Mouse (Mus musculus) hindbrain, embryonic 16.5 days (tissue): ENCODE measurements at regions not wholly inside any gene's neighbourhood (a gene's known extent, or its start where the extent isn't known, plus 50 kb on each side); places are given as distances from the start of the nearest gene placed in this dataset.

Source experiments
- ATAC-seq: fragments of 200-750 bp; cut with Nextera tagmentation; 2 replicates; pipeline ENCODE4 v1.8.0; 2017; ENCODE audit warnings: moderate TSS enrichment, moderate library complexity
- H3K27ac ChIP-seq: fragments of 300-500 bp; sonication (generic); 2 replicates; pipeline ENCODE4 v1.5.1; 2014; ENCODE audit warnings: low read depth, mild to moderate bottlenecking, control low read depth, low read length, moderate library complexity
- H3K27me3 ChIP-seq: fragments of 300-500 bp; sonication (generic); replicated peaks from 2 replicates; pipeline ENCODE4 v1.6.1; 2014; ENCODE audit warnings: low read length; ENCODE audit not compliant: control insufficient read depth, insufficient read depth
- H3K36me3 ChIP-seq: fragments of 300-500 bp; sonication (generic); 2 replicates; pipeline ENCODE4 v1.6.1; 2014; ENCODE audit warnings: mild to moderate bottlenecking, low read length, moderate library complexity, mixed read lengths; ENCODE audit not compliant: control insufficient read depth, insufficient read depth
- H3K4me1 ChIP-seq: fragments of 300-500 bp; sonication (generic); 2 replicates; pipeline ENCODE4 v1.6.1; 2014; ENCODE audit warnings: low read depth, low read length; ENCODE audit not compliant: control insufficient read depth, insufficient read depth
- H3K4me2 ChIP-seq: fragments of 300-500 bp; sonication (generic); 2 replicates; pipeline ENCODE4 v1.6.1; 2014; ENCODE audit warnings: mild to moderate bottlenecking, low read length, control low read depth, moderate library complexity
- H3K4me3 ChIP-seq: fragments of 300-500 bp; sonication (generic); 2 replicates; pipeline ENCODE4 v1.5.1; 2014; ENCODE audit warnings: mild to moderate bottlenecking, low read length, control low read depth, moderate library complexity
- H3K9ac ChIP-seq: fragments of 300-500 bp; sonication (generic); 2 replicates; pipeline ENCODE4 v1.6.1; 2014; ENCODE audit warnings: low read depth, mild to moderate bottlenecking, control low read depth, low read length, moderate library complexity
- H3K9me3 ChIP-seq: fragments of 300-500 bp; sonication (generic); 2 replicates; pipeline ENCODE4 v1.6.1; 2014; ENCODE audit warnings: mild to moderate bottlenecking, low read length, moderate library complexity; ENCODE audit not compliant: control insufficient read depth
- WGBS: fragments of 180-500 bp; shearing (Covaris S2); extraction: QIAGEN DNeasy Blood & Tissue Kit; methylation state at CpG from one replicate; pipeline ENCODE4 v1.1.7; 2014; 5-methylcytosine and 5-hydroxymethylcytosine counted together

DNA sequence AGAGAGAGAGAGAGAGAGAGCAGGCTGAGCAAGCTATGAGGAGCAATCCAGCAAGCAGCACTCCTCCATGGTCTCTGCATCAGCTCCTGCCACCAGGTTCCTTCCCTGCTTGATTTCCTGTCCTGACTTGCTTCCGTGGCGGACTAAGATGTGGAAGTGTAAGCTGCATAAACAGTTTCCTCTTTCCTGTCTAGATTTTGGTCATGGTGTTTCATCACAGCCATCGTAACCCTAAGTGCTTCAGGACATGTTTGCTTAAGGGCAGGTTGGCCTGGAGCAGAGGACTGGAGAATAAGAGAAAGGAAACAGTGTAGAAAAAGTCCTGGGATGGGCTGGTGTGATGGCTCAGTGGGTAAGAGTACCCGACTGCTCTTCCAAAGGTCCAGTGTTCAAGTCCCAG lies 133.9 kb downstream of the Dyrk2 start:
- H3K4me1 ChIP-seq, result no peaks in the 10 kb centered on the region
- no peak overlapping the region for H3K9ac ChIP-seq
- WGBS, result 88% methylated on average over 4 of the region's 4 CpGs
- ATAC-seq, result no peak
- H3K36me3 ChIP-seq, result no peaks in the 10 kb centered on the region
- H3K4me3 ChIP-seq, result no peak overlapping the region
- H3K27ac ChIP-seq, result no peak overlapping the region
- no peaks in the 10 kb centered on the region for H3K9me3 ChIP-seq
- no peaks in the 10 kb centered on the region for H3K27me3 ChIP-seq
- H3K4me2 ChIP-seq, result no peak overlapping the region

DNA sequence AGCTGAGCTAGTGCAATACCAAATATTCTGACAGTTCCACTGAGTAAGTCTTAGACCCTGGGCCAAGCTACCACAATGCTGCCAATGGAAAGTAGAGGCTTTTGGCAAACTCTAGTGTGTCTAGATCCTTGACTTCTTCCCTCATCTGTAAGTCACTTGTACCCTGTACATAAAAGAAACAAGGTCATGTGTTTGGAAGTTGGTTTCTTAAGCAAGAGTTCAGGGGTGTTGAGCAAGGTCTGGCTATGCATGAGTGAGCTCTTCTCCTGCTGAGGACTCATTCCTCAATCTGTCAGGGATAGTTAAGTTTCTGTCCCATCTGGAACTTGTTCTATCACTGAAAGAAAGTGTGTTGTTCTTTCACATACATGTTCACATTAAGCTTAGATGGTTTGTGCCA lies 132.9 kb downstream of the Dyrk2 start:
- no peaks in the 10 kb centered on the region for H3K9me3 ChIP-seq
- H3K27me3 ChIP-seq, result no peaks in the 10 kb centered on the region
- no peak overlapping the region for H3K9ac ChIP-seq
- H3K4me1 ChIP-seq, result no peaks in the 10 kb centered on the region
- no peak for ATAC-seq
- no peaks in the 10 kb centered on the region for H3K36me3 ChIP-seq
- H3K27ac ChIP-seq, result no peak overlapping the region
- H3K4me2 ChIP-seq, result no peak overlapping the region
- no peak overlapping the region for H3K4me3 ChIP-seq

- Histone ChIP-seq H3K9me3 (no peaks in the 10 kb centered on the region), H3K4me2 (no peak overlapping the region), H3K9ac (no peak overlapping the region), H3K4me3 (no peak overlapping the region), H3K4me1 (no peaks in the 10 kb centered on the region), H3K27me3 (no peaks in the 10 kb centered on the region), H3K36me3 (no peaks in the 10 kb centered on the region), H3K27ac (no peak overlapping the region)
- WGBS, result 78% methylated on average over 10 of the region's 10 CpGs
- ATAC-seq, result no peak
These were observed 130.0 kb downstream of the Dyrk2 start for GRCm38 (mm10) chr10:118739849-118740481.

GRCm38 (mm10) chr10:118743831-118744230 lies 126.2 kb downstream of the Dyrk2 start:
- no peaks in the 10 kb centered on the region for H3K36me3 ChIP-seq
- H3K9ac ChIP-seq, result no peak overlapping the region
- no peaks in the 10 kb centered on the region for H3K27me3 ChIP-seq
- no peak overlapping the region for H3K4me3 ChIP-seq
- ATAC-seq, result no peak
- H3K27ac ChIP-seq, result no peak overlapping the region
- H3K4me2 ChIP-seq, result no peak overlapping the region
- no peaks in the 10 kb centered on the region for H3K9me3 ChIP-seq
- WGBS, result 91% methylated on average over 9 of the region's 9 CpGs
- no peaks in the 10 kb centered on the region; the same call in 1 of the 2 replicates for H3K4me1 ChIP-seq

- Histone ChIP-seq H3K4me1 (no peaks in the 10 kb centered on the region; the same call in 1 of the 2 replicates), H3K27ac (no peak overlapping the region)
- WGBS, result 54% methylated on average over 4 of the region's 4 CpGs
These were observed 123.2 kb downstream of the Dyrk2 start for GRCm38 (mm10) chr10:118746719-118747395.

DNA sequence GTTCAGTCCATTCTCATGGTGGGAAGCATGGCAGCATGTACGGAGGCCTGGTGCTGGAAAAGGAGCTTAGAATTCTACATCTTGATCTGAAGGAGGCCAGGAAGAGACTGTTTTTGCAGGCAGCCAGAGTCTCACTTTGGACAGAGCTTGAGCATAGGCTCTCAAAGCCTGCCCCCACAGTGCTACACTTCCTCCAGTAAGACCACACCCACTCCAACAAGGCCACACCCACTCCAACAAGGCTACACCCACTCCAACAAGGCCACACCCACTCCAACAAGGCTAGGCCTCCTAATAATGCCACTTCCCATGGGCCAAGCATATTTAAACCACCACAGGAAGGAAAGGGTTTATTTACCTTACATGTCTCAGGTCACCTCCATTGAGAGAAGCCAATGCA lies 121.0 kb downstream of the Dyrk2 start:
- no peak overlapping the region for H3K9ac ChIP-seq
- no peaks in the 10 kb centered on the region for H3K36me3 ChIP-seq
- no peaks in the 10 kb centered on the region for H3K9me3 ChIP-seq
- H3K4me3 ChIP-seq, result no peak overlapping the region
- no peak for ATAC-seq
- 88% methylated on average over 1 of the region's 1 CpGs for WGBS
- H3K4me1 ChIP-seq, result no peaks in the 10 kb centered on the region; the same call in 1 of the 2 replicates
- no peaks in the 10 kb centered on the region for H3K27me3 ChIP-seq
- no peak overlapping the region for H3K27ac ChIP-seq
- no peak overlapping the region for H3K4me2 ChIP-seq

More at GRCm38 (mm10) chr10:118746719-118747395, 123.2 kb downstream of the Dyrk2 start:
- no peaks in the 10 kb centered on the region for H3K27me3 ChIP-seq
- no peaks in the 10 kb centered on the region for H3K36me3 ChIP-seq
- H3K4me3 ChIP-seq, result no peak overlapping the region
- H3K9me3 ChIP-seq, result no peaks in the 10 kb centered on the region
- H3K9ac ChIP-seq, result no peak overlapping the region
- no peak for ATAC-seq
- H3K4me2 ChIP-seq, result no peak overlapping the region

DNA sequence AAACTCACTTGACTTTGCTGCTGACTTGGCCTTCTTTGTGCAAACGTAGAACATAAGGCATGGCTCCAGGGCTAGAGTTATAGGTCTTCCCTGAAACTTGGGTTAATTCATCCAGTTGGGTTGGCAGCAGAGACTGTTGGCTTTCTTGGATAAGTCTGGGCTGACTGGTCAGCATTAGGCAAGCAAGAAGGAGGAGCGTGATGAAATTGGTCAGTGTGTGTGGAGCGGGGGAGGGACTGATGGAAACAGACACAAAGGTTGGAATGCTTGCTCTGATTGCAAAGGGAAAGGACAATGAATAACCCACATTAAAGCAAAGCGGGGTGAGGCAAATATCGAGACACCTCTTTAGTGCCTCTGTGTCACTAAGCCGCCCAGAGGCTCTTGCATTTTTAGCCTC lies 120.3 kb downstream of the Dyrk2 start:
- no peak overlapping the region for H3K4me3 ChIP-seq
- no peak overlapping the region for H3K4me2 ChIP-seq
- no peak for ATAC-seq
- H3K27me3 ChIP-seq, result no peaks in the 10 kb centered on the region
- no peak overlapping the region for H3K9ac ChIP-seq
- no peaks in the 10 kb centered on the region for H3K9me3 ChIP-seq
- 62% methylated on average over 6 of the region's 6 CpGs for WGBS
- no peaks in the 10 kb centered on the region; the same call in 1 of the 2 replicates for H3K4me1 ChIP-seq
- no peak overlapping the region for H3K27ac ChIP-seq
- no peaks in the 10 kb centered on the region for H3K36me3 ChIP-seq

DNA sequence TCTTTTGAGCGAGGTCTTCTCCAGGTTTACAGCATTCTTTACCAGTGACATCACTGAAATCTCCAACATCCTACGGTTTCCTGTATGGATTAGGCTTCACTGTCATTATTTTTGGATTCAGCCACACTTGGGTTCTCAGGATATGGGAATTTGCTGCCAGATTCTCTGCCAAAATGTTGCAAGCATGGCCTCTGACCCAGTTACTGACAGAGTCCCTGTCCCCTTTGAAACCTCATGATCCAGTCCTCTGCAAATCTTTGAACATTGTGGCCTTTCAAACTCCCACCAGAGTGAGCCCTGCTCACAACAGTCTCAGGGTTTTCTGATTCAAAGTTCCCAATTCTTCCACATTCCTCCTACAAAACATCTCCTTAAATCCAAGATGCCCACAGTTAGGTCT lies 118.9 kb downstream of the Dyrk2 start:
- Histone ChIP-seq H3K4me3 (no peak overlapping the region), H3K9ac (no peak overlapping the region), H3K27me3 (no peaks in the 10 kb centered on the region), H3K4me1 (no peaks in the 10 kb centered on the region; the same call in 1 of the 2 replicates), H3K4me2 (no peak overlapping the region), H3K27ac (no peak overlapping the region), H3K36me3 (no peaks in the 10 kb centered on the region), H3K9me3 (no peaks in the 10 kb centered on the region)
- WGBS, result 91% methylated on average over 2 of the region's 2 CpGs
- ATAC-seq, result no peak

DNA sequence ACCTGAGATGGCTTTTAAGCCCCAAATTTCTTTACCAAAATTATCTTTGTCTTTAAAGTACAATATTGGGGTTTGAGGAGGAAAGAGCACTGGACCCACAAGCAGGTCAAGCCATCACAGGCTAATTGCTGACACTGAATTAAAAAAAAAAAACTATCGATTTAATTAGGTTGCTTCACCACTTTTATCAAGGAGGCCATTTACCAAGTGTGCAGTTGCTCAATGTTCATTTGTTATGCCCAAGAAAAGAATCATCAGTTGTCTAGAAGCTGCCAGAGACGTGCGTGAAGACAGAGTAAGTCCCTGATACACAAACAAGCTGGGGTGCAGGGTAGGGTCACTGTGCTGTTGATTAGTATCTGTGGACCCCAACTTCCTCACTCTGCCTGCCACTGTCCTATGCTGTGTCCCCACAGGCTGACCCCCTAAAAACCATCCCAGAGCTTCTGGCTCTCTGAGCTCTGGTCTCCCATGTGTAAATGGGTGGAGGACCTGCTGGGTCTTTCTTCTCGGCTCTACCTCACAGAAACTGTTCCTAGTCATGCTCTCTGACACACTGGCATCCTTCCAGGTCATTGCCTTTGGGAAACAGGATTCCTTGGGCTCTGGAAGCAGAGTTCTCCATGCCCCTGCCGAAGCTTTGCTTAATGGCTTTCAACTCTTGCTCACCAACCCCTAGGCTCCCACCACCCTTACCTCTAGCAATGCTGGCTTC lies 116.8 kb downstream of the Dyrk2 start:
- no peak for ATAC-seq
- Histone ChIP-seq H3K9ac (no peak overlapping the region), H3K27ac (no peak overlapping the region), H3K4me2 (no peak overlapping the region), H3K27me3 (no peaks in the 10 kb centered on the region), H3K9me3 (no peaks in the 10 kb centered on the region), H3K4me1 (no peaks in the 10 kb centered on the region), H3K4me3 (no peak overlapping the region), H3K36me3 (no peaks in the 10 kb centered on the region)
- WGBS, result 75% methylated on average over 5 of the region's 5 CpGs
